Mouse (Mus musculus) bone marrow macrophage, adult 2 months (primary cell): ENCODE results near the gene Fxyd6. TPM values are rescaled to one million over a fixed set of nuclear protein-coding genes. Genes with fewer than 3 reads are reported as not detected.

Source experiments
- H3K27ac ChIP-seq: 2 replicates; pipeline ENCODE4 v1.5.1; 2012; ENCODE audit warnings: low read depth, low read length; ENCODE audit not compliant: insufficient read depth
- H3K4me1 ChIP-seq: 2 replicates; pipeline ENCODE4 v1.6.1; 2012; ENCODE audit warnings: low read length; ENCODE audit not compliant: control insufficient read depth, insufficient read depth
- H3K4me3 ChIP-seq: 2 replicates; pipeline ENCODE4 v1.5.1; 2012; ENCODE audit warnings: mild to moderate bottlenecking, low read length, moderate library complexity; ENCODE audit not compliant: insufficient read depth
- CTCF ChIP-seq: IDR thresholded peaks from 2 replicates; pipeline ENCODE4 v1.5.1; 2012; ENCODE audit warnings: low read depth, mild to moderate bottlenecking, low read length, moderate library complexity
- POLR2A ChIP-seq: IDR thresholded peaks from 2 replicates; pipeline ENCODE4 v1.6.1; 2012; ENCODE audit warnings: mild to moderate bottlenecking, low read depth, low read length, borderline replicate concordance
- polyA plus RNA-seq: library from polyadenylated mRNA; stranded (reverse); fragments of >200 nt; gene quantifications from 2 replicates; pipeline ENCODE4 v1.2.4, GENCODE M21; 2012; ENCODE audit not compliant: missing spikeins, insufficient read depth, insufficient read length

The Fxyd6 gene
- polyA plus RNA-seq, 1 experiment: not detected

DNA sequence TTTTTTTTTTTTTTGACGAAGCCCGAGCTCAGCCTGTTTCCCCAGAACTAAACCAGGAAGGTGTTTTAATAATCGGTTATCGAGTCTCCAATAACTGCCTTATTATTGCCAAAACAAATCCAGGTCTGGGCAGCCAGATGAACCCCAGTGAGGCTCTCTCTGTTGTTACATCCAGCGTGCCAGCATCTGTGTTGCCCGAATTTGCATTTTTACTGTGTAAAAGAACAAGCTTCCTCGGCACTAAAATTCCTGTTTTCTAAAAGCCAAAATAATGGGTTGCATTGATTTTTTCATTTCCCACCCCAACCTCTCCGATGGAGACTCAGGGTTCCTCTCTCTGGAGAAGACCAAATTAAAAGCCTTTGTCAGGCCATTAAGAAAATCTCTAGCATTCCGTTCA, 63.1 kb downstream of the Fxyd6 start:
- H3K4me3 ChIP-seq: no peak overlapping the region
- H3K4me1 ChIP-seq: no peaks in the 10 kb centered on the region
- no peak overlapping the region for H3K27ac ChIP-seq
- TF ChIP-seq POLR2A: no peak

- no peak overlapping the region for H3K27ac ChIP-seq
- H3K4me1 ChIP-seq: no peaks in the 10 kb centered on the region
- no peak overlapping the region for H3K4me3 ChIP-seq
- no peak for TF ChIP-seq POLR2A
- no peak for TF ChIP-seq CTCF
Measured at GRCm38 (mm10) chr9:45434171-45434570, 64.2 kb downstream of the Fxyd6 start.

- Histone ChIP-seq H3K4me3 (no peak overlapping the region), H3K27ac (no peak overlapping the region), H3K4me1 (no peaks in the 10 kb centered on the region)
- TF ChIP-seq CTCF (no peak), POLR2A (no peak)
Measured at GRCm38 (mm10) chr9:45439025-45439424, 69.0 kb downstream of the Fxyd6 start.

DNA sequence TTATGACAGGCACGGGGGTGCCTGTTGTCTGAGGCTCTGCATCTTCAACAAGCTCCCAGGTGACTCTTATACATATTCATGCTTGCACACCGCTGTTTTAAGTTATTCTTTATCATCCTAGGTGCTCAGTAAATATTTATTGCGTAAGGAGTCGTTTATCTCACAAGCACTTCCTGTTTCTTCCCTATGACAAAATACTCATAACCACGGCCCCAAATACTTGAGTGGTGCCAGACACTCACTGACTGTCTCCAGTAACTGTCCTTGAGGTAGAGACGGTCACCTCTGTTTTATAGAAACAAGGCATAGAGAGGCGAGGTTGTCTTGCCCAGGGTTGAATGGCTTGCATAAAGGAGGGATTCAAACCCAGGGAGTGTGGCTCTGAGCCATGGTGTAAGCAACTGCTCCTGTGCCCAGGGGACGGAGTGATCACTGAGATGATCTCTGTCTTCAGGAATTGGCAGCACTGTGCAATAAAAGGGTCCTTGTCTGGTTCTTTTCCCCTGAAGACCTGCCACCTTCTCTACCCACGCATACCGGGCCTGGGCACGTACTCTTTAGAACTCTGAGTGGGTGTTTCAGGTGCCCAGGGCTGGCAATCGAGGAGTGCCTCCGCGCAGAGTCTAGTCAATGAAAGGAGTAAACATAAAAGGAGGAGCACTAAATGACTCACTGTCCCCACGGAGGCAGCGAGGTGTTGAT, 70.2 kb downstream of the Fxyd6 start:
- no peak overlapping the region for H3K4me3 ChIP-seq
- TF ChIP-seq POLR2A: no peak
- H3K27ac ChIP-seq: no peak overlapping the region
- no peaks in the 10 kb centered on the region for H3K4me1 ChIP-seq

DNA sequence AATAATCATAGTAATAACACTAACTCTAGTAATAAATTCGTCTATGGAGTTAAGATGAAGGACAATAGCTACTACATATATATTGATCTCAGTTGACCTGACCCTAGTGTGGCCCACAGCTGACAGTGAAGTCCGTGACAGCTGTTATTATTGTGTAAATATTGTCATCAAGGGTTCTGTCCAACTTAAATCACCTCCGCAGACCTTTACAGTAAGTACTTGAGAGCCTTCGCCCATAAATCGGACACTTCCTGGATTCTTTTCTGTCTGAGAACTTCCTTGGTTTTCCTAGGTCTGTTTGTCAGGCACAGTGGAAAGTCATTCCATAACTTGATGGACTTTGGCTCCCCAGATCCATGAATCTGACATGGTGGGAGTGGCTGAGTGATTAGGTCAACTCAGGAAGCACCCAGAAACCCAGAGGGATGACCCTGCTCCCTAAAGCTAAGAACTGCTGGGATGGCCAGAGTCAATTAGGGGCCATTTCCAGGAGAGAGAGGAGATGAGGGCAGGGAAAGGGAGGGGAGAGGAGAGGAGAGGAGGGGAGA, 74.3 kb downstream of the Fxyd6 start:
- H3K27ac ChIP-seq: no peak overlapping the region
- no peaks in the 10 kb centered on the region for H3K4me1 ChIP-seq
- no peak overlapping the region for H3K4me3 ChIP-seq
- TF ChIP-seq POLR2A: no peak
- no peak for TF ChIP-seq CTCF

Other genes starting within 250 kb of the Fxyd6 start
- 0.11 TPM in 1 of 2 replicates, not detected in the other for gene Scn4b, start 231.8 kb upstream of the Fxyd6 start, polyA plus RNA-seq
- 2.6 and 3.7 TPM in 2 replicates for gene BC049352, start 188.2 kb upstream of the Fxyd6 start, polyA plus RNA-seq
- gene Tmprss4, start 166.1 kb upstream of the Fxyd6 start, polyA plus RNA-seq: 2.0 and 2.2 TPM in 2 replicates
- 195 and 197 TPM in 2 replicates for gene Il10ra, start 101.0 kb upstream of the Fxyd6 start, polyA plus RNA-seq
- gene Tmprss13, start 51.1 kb upstream of the Fxyd6 start, polyA plus RNA-seq: not detected in 2 replicates
- 225 and 245 TPM in 2 replicates for gene Fxyd2, start 29.5 kb downstream of the Fxyd6 start, polyA plus RNA-seq
- not detected in 2 replicates for gene Dscaml1, start 56.4 kb downstream of the Fxyd6 start, polyA plus RNA-seq